ENCODE assay signal across 29 mouse cellular contexts in the genomic region with DNA sequence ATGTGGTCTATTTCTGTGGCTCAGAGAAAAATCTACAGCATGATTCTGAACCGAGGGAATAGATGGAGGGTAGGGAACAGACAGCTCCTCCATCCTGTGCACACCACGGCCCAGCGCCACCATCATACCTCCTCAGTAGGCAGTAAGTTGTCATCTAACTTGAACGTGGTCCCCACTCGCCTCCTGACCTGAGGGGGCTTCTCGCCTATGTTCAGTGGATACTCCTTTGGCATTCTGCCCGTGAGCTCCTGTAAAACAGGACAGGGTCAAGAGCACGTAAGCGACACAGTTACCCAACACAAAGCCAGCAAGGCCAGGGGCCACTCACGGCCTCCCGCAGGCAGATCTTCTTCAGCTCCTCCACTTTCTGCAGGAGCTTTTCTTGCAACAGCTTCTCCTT. TPM values are rescaled to one million over a fixed set of nuclear protein-coding genes. Genes with fewer than 3 reads are reported as not detected.
DNase-seq lines count a peak whose midpoint lies in the region; ATAC-seq and TF ChIP-seq lines count a peak whose summit lies in the region.
"Had no signal": no experiment of that assay in that cellular context is flagged by ENCODE, and none has a peak within 500 bp of the region (broad histone marks: within the 10 kb centered on the region; RNA-seq: fewer than 3 reads in every experiment).

No protein-coding gene starts in this region.

- H3K9ac ChIP-seq in heart, adult 2 months (ENCODE audit: low read depth, low read length): no peak overlapping the region
- H3K9ac ChIP-seq in intestine, postnatal 0 days (ENCODE audit: low read depth, low read length): no peak overlapping the region
- H3K9ac ChIP-seq in intestine, embryonic 16.5 days (ENCODE audit: low read depth, low read length): no peak overlapping the region
- H3K9ac ChIP-seq in ES-E14 (ENCODE audit: insufficient read depth, low read depth, low read length, poor library complexity, severe bottlenecking): no peak overlapping the region
- H3K9ac ChIP-seq: embryonic facial prominence, embryonic 12.5 days; forebrain, embryonic 15.5 days; hindbrain, embryonic 13.5 days; limb, embryonic 13.5 days; lung, embryonic 15.5 days; midbrain, embryonic 13.5 days; neural tube, embryonic 13.5 days had no signal

- peaks cover 8% of the 10 kb centered on the region for H3K36me3 ChIP-seq in heart, adult 2 months (ENCODE audit: control insufficient read depth, insufficient read depth, low read length)
- peaks cover 13% of the 10 kb centered on the region for H3K36me3 ChIP-seq in intestine, postnatal 0 days (ENCODE audit: control insufficient read depth, insufficient read depth)
- H3K36me3 ChIP-seq in intestine, embryonic 16.5 days (ENCODE audit: control insufficient read depth, insufficient read depth, low read length): no peaks in the 10 kb centered on the region; the same call in 1 of the 2 replicates
- H3K36me3 ChIP-seq in ES-E14 (ENCODE audit: control insufficient read depth, insufficient read depth, low read length, poor library complexity, severe bottlenecking): peaks cover 2% of the 10 kb centered on the region; the same call in 1 of the 2 replicates
- H3K36me3 ChIP-seq: embryonic facial prominence, embryonic 12.5 days; limb, embryonic 13.5 days had no signal

- H3K4me3 ChIP-seq in heart, adult 2 months: no peak overlapping the region
- H3K4me3 ChIP-seq in intestine, postnatal 0 days (ENCODE audit: low read depth, low read length): no peak overlapping the region
- no peak overlapping the region for H3K4me3 ChIP-seq in intestine, embryonic 16.5 days (ENCODE audit: low read length)
- H3K4me3 ChIP-seq in ES-E14 (ENCODE audit: insufficient read depth in 1 of 2, low read depth in 1 of 2, low read length in 2 of 2, poor library complexity in 1 of 2, severe bottlenecking in 1 of 2): no peak overlapping the region
- H3K4me3 ChIP-seq: embryonic facial prominence, embryonic 12.5 days; forebrain, embryonic 15.5 days; hindbrain, embryonic 13.5 days; left cerebral cortex, adult 2 months; limb, embryonic 13.5 days; lung, embryonic 15.5 days; midbrain, embryonic 13.5 days; neural tube, embryonic 13.5 days had no signal

- H3K79me2 ChIP-seq in heart, adult 2 months (replicated peaks; ENCODE audit: control insufficient read depth, insufficient read depth, low read length): no peaks in the 10 kb centered on the region

- no peaks in the 10 kb centered on the region for H3K27me3 ChIP-seq in heart, adult 2 months (ENCODE audit: control insufficient read depth, insufficient read depth, low read length)
- H3K27me3 ChIP-seq in intestine, postnatal 0 days (replicated peaks; ENCODE audit: control insufficient read depth, insufficient read depth, low read length): no peaks in the 10 kb centered on the region
- no peaks in the 10 kb centered on the region for H3K27me3 ChIP-seq in intestine, embryonic 16.5 days (replicated peaks; ENCODE audit: control insufficient read depth, insufficient read depth, low read length)
- H3K27me3 ChIP-seq: forebrain, embryonic 15.5 days; hindbrain, embryonic 13.5 days; limb, embryonic 13.5 days; lung, embryonic 15.5 days; neural tube, embryonic 13.5 days; Patski had no signal

- in situ Hi-C loops in ES-E14 (cut with MboI; ENCODE audit: low sequenced_read_pairs in 2 of 2, unreplicated experiment in 2 of 2): no loop called here

- no peak for ATAC-seq in intestine, postnatal 0 days
- ATAC-seq in intestine, embryonic 16.5 days: no peak
- ATAC-seq: forebrain, embryonic 15.5 days; midbrain, embryonic 13.5 days had no signal

- 88% methylated on average over 11 of the region's 11 CpGs for WGBS in heart, adult 2 months
- 90% methylated on average over 11 of the region's 11 CpGs for WGBS in intestine, postnatal 0 days
- 86% methylated on average over 11 of the region's 11 CpGs for WGBS in intestine, embryonic 16.5 days

- no peak for TF ChIP-seq POLR2A in heart, adult 2 months (IDR thresholded peaks at IDR 0.05; ENCODE audit: insufficient read depth, low read depth, low read length)

- TF ChIP-seq EP300 in heart, adult 2 months (IDR thresholded peaks at IDR 0.05; ENCODE audit: insufficient read depth, low read depth, low read length): no peak

- H3K9me3 ChIP-seq in intestine, postnatal 0 days (ENCODE audit: control insufficient read depth): no peaks in the 10 kb centered on the region
- no peaks in the 10 kb centered on the region for H3K9me3 ChIP-seq in intestine, embryonic 16.5 days (ENCODE audit: control insufficient read depth, low read length)
- H3K9me3 ChIP-seq in ES-E14 (ENCODE audit: control insufficient read depth, insufficient read depth, low read depth, low read length): no peaks in the 10 kb centered on the region
- H3K9me3 ChIP-seq: embryonic facial prominence, embryonic 12.5 days; forebrain, embryonic 15.5 days; hindbrain, embryonic 13.5 days; limb, embryonic 13.5 days; lung, embryonic 15.5 days; midbrain, embryonic 13.5 days; neural tube, embryonic 13.5 days had no signal

- no peak for TF ChIP-seq CTCF in heart, adult 2 months (IDR thresholded peaks at IDR 0.05)
- TF ChIP-seq CTCF in intestine, postnatal 0 days (IDR thresholded peaks at IDR 0.05; ENCODE audit: low read depth): no peak

- peak overlapping the region; percentile 21 for H3K4me2 ChIP-seq in intestine, postnatal 0 days (replicated peaks; ENCODE audit: low read depth)
- no peak overlapping the region for H3K4me2 ChIP-seq in intestine, embryonic 16.5 days (ENCODE audit: low read depth, low read length)
- H3K4me2 ChIP-seq: embryonic facial prominence, embryonic 12.5 days; forebrain, embryonic 15.5 days; hindbrain, embryonic 13.5 days; limb, embryonic 13.5 days; liver, embryonic 11.5 days; lung, embryonic 15.5 days; midbrain, embryonic 13.5 days; neural tube, embryonic 13.5 days had no signal

- DNase-seq in cerebellum, adult 11-12 months: peak; percentile 14
- no peak for DNase-seq in cerebellum, postnatal 36 days
- no peak for DNase-seq in heart, adult 2 months
- DNase-seq in heart, adult 18-20 months: no peak
- DNase-seq in ES-E14 (ENCODE audit: low read depth, low spot score): no peak
- DNase-seq: adrenal gland, postnatal 25 days; cerebellum, adult 2 months; cerebellum, postnatal 25 days; heart, postnatal 36 days; kidney, adult 8-10 months; right cerebral cortex, postnatal 4 days; thymus, postnatal 4 days had no signal

- 0 out of 2 replicates have a peak, but pooled peaks cover 2% of the 10 kb centered on the region for H3K4me1 ChIP-seq in heart, adult 2 months (ENCODE audit: control insufficient read depth, insufficient read depth, low read length)
- H3K4me1 ChIP-seq in intestine, postnatal 0 days (replicated peaks; ENCODE audit: control insufficient read depth, insufficient read depth, low read length): peaks cover 5% of the 10 kb centered on the region
- peaks cover 3% of the 10 kb centered on the region; the same call in 1 of the 2 replicates for H3K4me1 ChIP-seq in intestine, embryonic 16.5 days (ENCODE audit: control insufficient read depth, insufficient read depth, low read length)
- H3K4me1 ChIP-seq in ES-E14 (ENCODE audit: control insufficient read depth in 2 of 2, insufficient read depth in 2 of 2, low read length in 2 of 2, poor library complexity in 1 of 2): peaks cover 0 to 6% of the 10 kb centered on the region in 2 experiments; a peak in 1 of 4 replicates

- H3K27ac ChIP-seq in heart, adult 2 months: peak overlapping the region; percentile 44
- H3K27ac ChIP-seq in intestine, postnatal 0 days (ENCODE audit: low read depth, low read length): peak overlapping the region; percentile 46; the same call in 1 of the 2 replicates
- H3K27ac ChIP-seq in intestine, embryonic 16.5 days (ENCODE audit: low read length): no peak overlapping the region
- H3K27ac ChIP-seq in ES-E14 (ENCODE audit: insufficient read depth, low read depth, low read length, poor library complexity, severe bottlenecking): peak overlapping the region; percentile 12; the same call in 1 of the 2 replicates
- H3K27ac ChIP-seq: embryonic facial prominence, embryonic 12.5 days; forebrain, embryonic 15.5 days; hindbrain, embryonic 13.5 days; left cerebral cortex, adult 2 months; limb, embryonic 13.5 days; lung, embryonic 15.5 days; midbrain, embryonic 13.5 days; neural tube, embryonic 13.5 days had no signal

- intact Hi-C loops in heart, adult 2 months (cut with DNase I): no loop called here

TF ChIP-seq in ES-E14, 5 proteins besides CTCF, POLR2A, EP300 and RAD21:
- TF ChIP-seq ZNF384 (IDR thresholded peaks at IDR 0.05; ENCODE audit: low read depth, low read length): no peak
- no peak for TF ChIP-seq CHD2 (IDR thresholded peaks at IDR 0.05; ENCODE audit: low read depth, low read length)
- no peak for TF ChIP-seq HCFC1 (IDR thresholded peaks at IDR 0.05; ENCODE audit: borderline replicate concordance, insufficient read depth, low read length)

RNA-seq across cellular contexts. Expression of gene Lmod3, which starts 53.8 kb away (rescaled TPM):
- total RNA-seq in heart, adult 2 months (2021): 10 to 100 TPM; 50.1 to 63.0 TPM
- 26.3 and 40.0 TPM in 2 replicates for polyA plus RNA-seq in heart, adult 2 months (2012; rRNA removed)
- 10 to 100 TPM; 58.1 to 67.1 TPM for total RNA-seq in heart, adult 18-20 months (2021)
- polyA plus RNA-seq in intestine, postnatal 0 days (2015; fragmentation: Nextera tagmentation; extraction: Ambion mirVana): 0.08 and 0.13 TPM in 2 replicates
- polyA plus RNA-seq in intestine, embryonic 16.5 days (2015; fragmentation: Nextera tagmentation; extraction: Ambion mirVana): 0.06 and 0.12 TPM in 2 replicates
- 0.09 TPM in 1 of 2 replicates, not detected in the other for total RNA-seq in ES-E14 (2012; rRNA removed)
- total RNA-seq: adrenal gland, postnatal 25 days; layer of hippocampus, postnatal 14 days; left cerebral cortex, adult 2 months; left cerebral cortex, postnatal 25 days; megakaryocyte-erythroid progenitor cell, adult 5-6 weeks; MEL had no signal
- polyA plus RNA-seq: liver, embryonic 11.5 days; Patski; spleen, adult 2 months had no signal

Comparison
In these comparisons a context has a peak if more than half of its experiments do, and no peak if none do; other contexts are left out.
1. RNA of gene Lmod3, which starts 53.8 kb away (total RNA-seq): 58.1 to 67.1 TPM in heart, adult 18-20 months and 50.1 to 63.0 TPM in heart, adult 2 months; 0.09 TPM in ES-E14; every median in the first group is over 10 times any median in the second.